Mouse (Mus musculus) ES-E14 (cell line): Measurements from ENCODE around the gene Trcg1.
"Not testable (repeated sequence)": the region's sequence is repeated elsewhere in the genome, so short reads cannot be mapped to it uniquely, and the experiment has no call there.

Experiments
- CHD2 ChIP-seq: IDR thresholded peaks from 2 replicates; pipeline ENCODE4 v1.6.1; 2014; ENCODE audit warnings: mild to moderate bottlenecking, low read depth, low read length, inconsistent platforms
- MAFK ChIP-seq: IDR thresholded peaks from 2 replicates; pipeline ENCODE4 v1.6.1; 2014; ENCODE audit warnings: mild to moderate bottlenecking, low read depth, low read length, inconsistent platforms; ENCODE audit not compliant: insufficient read depth
- ZC3H11A ChIP-seq: IDR thresholded peaks from 2 replicates; pipeline ENCODE4 v1.6.1; 2012; ENCODE audit warnings: low read depth, mild to moderate bottlenecking, inconsistent platforms, low read length, borderline replicate concordance

- not testable (repeated sequence) for TF ChIP-seq CHD2, MAFK, ZC3H11A
Observed at GRCm38 (mm10) chr9:57203571-57203970, 32.8 kb upstream of the Trcg1 start.
